12 mouse cellular contexts compared by ENCODE assay signal in genomic region chr2:104491221-104491795, GRCm38 (mm10). TPM values are rescaled to one million over a fixed set of nuclear protein-coding genes. Genes with fewer than 3 reads are reported as not detected.
DNase-seq lines count a peak whose midpoint lies in the region; ATAC-seq and TF ChIP-seq lines count a peak whose summit lies in the region.
"Had no signal": no experiment of that assay in that cellular context is flagged by ENCODE, and none has a peak within 500 bp of the region (broad histone marks: within the 10 kb centered on the region; RNA-seq: fewer than 3 reads in every experiment).

No protein-coding gene starts in this region.

- TF ChIP-seq CTCF in liver, adult 2 months (IDR thresholded peaks at IDR 0.05; ENCODE audit: low read depth, low read length): no peak

- H3K27me3 ChIP-seq in liver, adult 2 months (ENCODE audit: control insufficient read depth, insufficient read depth, low read length): no peaks in the 10 kb centered on the region
- H3K27me3 ChIP-seq in midbrain, embryonic 14.5 days (ENCODE audit: control insufficient read depth, insufficient read depth, low read length): no peaks in the 10 kb centered on the region

- 14% methylated on average over 2 of the region's 2 CpGs for WGBS in liver, adult 2 months
- 57% methylated on average over 2 of the region's 2 CpGs for WGBS in midbrain, embryonic 14.5 days

- intact Hi-C loops in heart, postnatal 14 days (cut with DNase I): no loop called here

- H3K4me3 ChIP-seq in liver, adult 2 months (ENCODE audit: insufficient read depth, low read depth, low read length): no peak overlapping the region
- 0 out of 2 replicates have a peak overlapping the region, but pooled peaks have one; percentile 25 for H3K4me3 ChIP-seq in brown adipose tissue, adult 24 weeks (ENCODE audit: insufficient read depth, low read depth, low read length)
- no peak overlapping the region for H3K4me3 ChIP-seq in midbrain, embryonic 14.5 days (replicated peaks; ENCODE audit: low read depth, low read length)
- H3K4me3 ChIP-seq: limb, embryonic 12.5 days had no signal

- peaks cover 19% of the 10 kb centered on the region for H3K4me1 ChIP-seq in liver, adult 2 months (ENCODE audit: control insufficient read depth, insufficient read depth, low read length)
- H3K4me1 ChIP-seq in brown adipose tissue, adult 24 weeks (ENCODE audit: control insufficient read depth, insufficient read depth, insufficient read length, low read length): peaks cover 5% of the 10 kb centered on the region
- H3K4me1 ChIP-seq in midbrain, embryonic 14.5 days (ENCODE audit: control insufficient read depth, insufficient read depth, low read length): peaks cover 14% of the 10 kb centered on the region; the same call in 1 of the 2 replicates

- H3K36me3 ChIP-seq in liver, adult 2 months (ENCODE audit: control insufficient read depth, insufficient read depth, low read length): no peaks in the 10 kb centered on the region
- H3K36me3 ChIP-seq in midbrain, embryonic 14.5 days (ENCODE audit: control insufficient read depth, insufficient read depth, low read length): no peaks in the 10 kb centered on the region
- H3K36me3 ChIP-seq: limb, embryonic 12.5 days had no signal

- ATAC-seq in midbrain, embryonic 14.5 days (ENCODE audit: low FRiP score, low TSS enrichment): no peak

- peaks cover 14% of the 10 kb centered on the region for H3K79me2 ChIP-seq in liver, adult 2 months (ENCODE audit: control insufficient read depth, insufficient read depth, low read length)

- TF ChIP-seq POLR2A in liver, adult 2 months (IDR thresholded peaks at IDR 0.05; ENCODE audit: extremely low read depth, insufficient read depth, low read length): no peak

- no peak overlapping the region for H3K27ac ChIP-seq in liver, adult 2 months (replicated peaks; ENCODE audit: insufficient read depth, low read depth, low read length)
- H3K27ac ChIP-seq in brown adipose tissue, adult 24 weeks (replicated peaks; ENCODE audit: low read depth, low read length): no peak overlapping the region
- no peak overlapping the region for H3K27ac ChIP-seq in midbrain, embryonic 14.5 days (replicated peaks; ENCODE audit: low read depth, low read length)
- H3K27ac ChIP-seq: limb, embryonic 12.5 days had no signal

- peak overlapping the region; percentile 7 for H3K4me2 ChIP-seq in midbrain, embryonic 14.5 days (ENCODE audit: low read length)
- H3K4me2 ChIP-seq: limb, embryonic 12.5 days had no signal

- H3K9me3 ChIP-seq in midbrain, embryonic 14.5 days (ENCODE audit: control insufficient read depth, low read length): no peaks in the 10 kb centered on the region
- H3K9me3 ChIP-seq: limb, embryonic 12.5 days had no signal

- DNase-seq in heart, adult 11 months: peak; percentile 25
- no peak for DNase-seq in heart, postnatal 14 days
- peak; percentile 61 for DNase-seq in liver, adult 2 months (ENCODE audit: extremely low read depth, low read depth, low spot score)
- no peak for DNase-seq in liver
- DNase-seq in midbrain, embryonic 14.5 days: no peak
- DNase-seq in cerebellum, postnatal 10 days: no peak
- DNase-seq in adrenal gland, postnatal 25 days: no peak
- DNase-seq: cerebellum, adult 9-11 months; spleen, adult 18-20 months; thymus, postnatal 25 days had no signal

- no peak overlapping the region for H3K9ac ChIP-seq in liver, adult 2 months (ENCODE audit: low read depth, low read length)
- H3K9ac ChIP-seq in midbrain, embryonic 14.5 days (replicated peaks; ENCODE audit: low read length): no peak overlapping the region
- H3K9ac ChIP-seq: limb, embryonic 12.5 days had no signal

RNA-seq across cellular contexts. Expression of gene Hipk3, which starts 2.9 kb away (rescaled TPM):
- 100 to 1,000 TPM; 178 to 179 TPM for total RNA-seq in heart, postnatal 14 days (2021)
- total RNA-seq in liver, adult 2 months (2014; rRNA removed): 41.0 and 52.2 TPM in 2 replicates
- polyA plus RNA-seq in liver, adult 2 months (2012; rRNA removed): 14.9 and 17.9 TPM in 2 replicates
- 54.9 and 76.1 TPM in 2 replicates for polyA plus RNA-seq in brown adipose tissue, adult 24 weeks (2012; ENCODE audit: insufficient read depth, insufficient read length, missing spikeins)
- 9.4 and 12.1 TPM in 2 replicates for polyA plus RNA-seq in midbrain, embryonic 14.5 days (2014; fragmentation: Nextera tagmentation; extraction: Ambion mirVana)
- 139 and 152 TPM in 2 replicates for total RNA-seq in adrenal gland, postnatal 25 days (2021)

Comparison
In these comparisons a context has a peak if more than half of its experiments do, and no peak if none do; other contexts are left out.
1. DNase-seq: peak in heart, adult 11 months (single experiment) and liver, adult 2 months (single experiment); none in heart, postnatal 14 days (0 of 2), liver (single experiment), midbrain, embryonic 14.5 days (single experiment), cerebellum, postnatal 10 days (0 of 2) and adrenal gland, postnatal 25 days (single experiment).